Mouse (Mus musculus): ENCODE measurements around the gene Ptprt. TPM values are rescaled to one million over a fixed set of nuclear protein-coding genes. Genes with fewer than 3 reads are reported as not detected.

Ptprt gene
- total and polyA plus RNA-seq, 3 experiments: 0.76 TPM; not detected in 2

DNA sequence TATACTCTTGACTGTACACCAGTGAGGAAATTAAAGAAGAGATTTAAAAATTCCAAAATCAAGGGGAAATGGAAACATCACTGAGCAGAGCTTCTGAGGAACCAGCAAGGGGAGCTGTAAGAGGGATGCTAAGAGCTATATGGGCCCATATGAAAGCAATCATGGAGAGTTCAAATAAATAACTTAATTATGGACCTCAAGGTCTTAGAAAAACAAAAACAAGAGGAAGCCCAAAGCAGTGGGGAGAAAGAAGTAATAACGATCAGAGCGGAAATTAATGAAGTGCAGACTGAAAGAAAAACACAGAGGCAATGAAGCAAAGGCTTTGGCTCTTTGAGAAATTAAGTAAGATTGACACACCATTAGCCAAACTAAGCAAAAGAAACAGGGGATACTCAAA lies 353.0 kb downstream of the Ptprt start:
- dilution Hi-C loops (cut with MboI; ENCODE audit: extremely low pct_ligation_motif_present, extremely low pct_unique_long_range_greater_than_20kb, low sequenced_read_pairs): no loop called here

DNA sequence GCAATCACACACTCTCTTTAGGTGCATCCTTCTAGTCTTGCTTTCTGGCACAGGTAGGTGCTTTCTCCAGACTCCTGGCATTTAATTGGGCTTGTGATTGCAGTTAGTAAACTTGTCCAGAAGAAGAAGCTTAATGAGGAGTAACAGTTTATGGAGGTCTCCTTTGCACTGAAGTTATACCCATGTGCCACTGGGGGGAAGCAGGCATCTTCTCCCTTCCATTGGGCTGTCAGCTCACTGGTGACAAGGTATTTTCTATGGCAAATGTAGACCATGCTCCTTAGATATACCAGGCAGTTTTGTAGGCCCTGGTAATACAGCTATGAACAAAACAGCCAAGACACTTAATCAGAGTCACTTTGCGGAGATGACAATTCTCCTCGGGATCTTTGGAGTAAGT lies 366.9 kb downstream of the Ptprt start:
- H3K27me3 ChIP-seq (replicated peaks): no peaks in the 10 kb centered on the region
- no peaks in the 10 kb centered on the region for H3K79me2 ChIP-seq (replicated peaks; ENCODE audit: control insufficient read depth, extremely low read depth, insufficient read depth, poor library complexity, severe bottlenecking)
- peaks cover 52% of the 10 kb centered on the region for H3K9me3 ChIP-seq (replicated peaks; ENCODE audit: low read length)
- no peak for DNase-seq (ENCODE audit: extremely low read depth)
- H3K4me3 ChIP-seq (replicated peaks in 1 of 3; ENCODE audit: low read depth in 2 of 3, low read length in 2 of 3, poor library complexity in 1 of 3): no peak overlapping the region
- no peak overlapping the region for H3K9ac ChIP-seq (ENCODE audit: insufficient read depth, low read depth)
- H3K4me2 ChIP-seq (ENCODE audit: insufficient read depth, low read depth, poor library complexity, severe bottlenecking): no peak overlapping the region
- in situ Hi-C loops (cut with MboI; ENCODE audit: low pct_ligation_motif_present, low pct_unique_long_range_greater_than_20kb, low sequenced_read_pairs): no loop called here
- dilution Hi-C loops (cut with MboI; ENCODE audit: extremely low pct_ligation_motif_present, extremely low pct_unique_long_range_greater_than_20kb, low sequenced_read_pairs): no loop called here
- H3K27ac ChIP-seq (ENCODE audit: insufficient read depth, low read depth): no peak overlapping the region
- H3K36me3 ChIP-seq (replicated peaks in 1 of 2; ENCODE audit: control insufficient read depth in 1 of 2, insufficient read depth in 1 of 2, low read length in 1 of 2): no peaks in the 10 kb centered on the region
- no peak for TF ChIP-seq MAX (IDR thresholded peaks at IDR 0.05; ENCODE audit: low read length)
- TF ChIP-seq POLR2AphosphoS2 (IDR thresholded peaks at IDR 0.05; ENCODE audit: low read depth, low read length): no peak
- no peak for TF ChIP-seq SMC3 (IDR thresholded peaks at IDR 0.05; ENCODE audit: low read depth, low read length)
- no peak for TF ChIP-seq ZMIZ1 (IDR thresholded peaks at IDR 0.05; ENCODE audit: low read depth, low read length)
- TF ChIP-seq MXI1 (IDR thresholded peaks at IDR 0.05; ENCODE audit: low read depth, low read length): no peak
- TF ChIP-seq KAT2A (IDR thresholded peaks at IDR 0.05; ENCODE audit: insufficient replicate concordance, low read length): no peak
- no peaks in the 10 kb centered on the region for H3K4me1 ChIP-seq (ENCODE audit: control insufficient read depth in 1 of 2, insufficient read depth in 2 of 2)

More for the DNA sequence above, 353.0 kb downstream of the Ptprt start:
- H3K4me3 ChIP-seq (replicated peaks in 1 of 3; ENCODE audit: low read depth in 2 of 3, low read length in 2 of 3, poor library complexity in 1 of 3): no peak overlapping the region
- H3K4me1 ChIP-seq (ENCODE audit: control insufficient read depth in 1 of 2, insufficient read depth in 2 of 2): no peaks in the 10 kb centered on the region
- in situ Hi-C loops (cut with MboI; ENCODE audit: low pct_ligation_motif_present, low pct_unique_long_range_greater_than_20kb, low sequenced_read_pairs): no loop called here
- no peak overlapping the region for H3K27ac ChIP-seq (ENCODE audit: insufficient read depth, low read depth)
- H3K79me2 ChIP-seq (replicated peaks; ENCODE audit: control insufficient read depth, extremely low read depth, insufficient read depth, poor library complexity, severe bottlenecking): no peaks in the 10 kb centered on the region
- TF ChIP-seq ETS1 (conservative IDR thresholded peaks at IDR 0.05; ENCODE audit: low read depth, low read length) (no peak), EP300 (IDR thresholded peaks at IDR 0.05; ENCODE audit: low read length) (no peak), JUN (IDR thresholded peaks at IDR 0.05; ENCODE audit: insufficient read depth, low read depth, low read length) (no peak), HCFC1 (IDR thresholded peaks at IDR 0.05; ENCODE audit: low read depth, low read length) (no peak), NRF1 (IDR thresholded peaks at IDR 0.05; ENCODE audit: low read depth, low read length) (no peak), ZC3H11A (IDR thresholded peaks at IDR 0.05; ENCODE audit: low read depth, low read length) (no peak), POLR2AphosphoS2 (IDR thresholded peaks at IDR 0.05; ENCODE audit: low read depth, low read length) (no peak), RCOR1 (conservative IDR thresholded peaks at IDR 0.05; ENCODE audit: low read depth, low read length) (no peak), JUND (conservative IDR thresholded peaks at IDR 0.05; ENCODE audit: low read depth, low read length) (no peak), IRF4 (IDR thresholded peaks at IDR 0.05; ENCODE audit: low read depth, low read length) (no peak), USF1 (IDR thresholded peaks at IDR 0.05; ENCODE audit: low read depth, low read length) (no peak), TBP (conservative IDR thresholded peaks at IDR 0.05; ENCODE audit: low read depth, low read length) (no peak), E2F4 (IDR thresholded peaks at IDR 0.05; ENCODE audit: insufficient replicate concordance, low read depth, low read length) (no peak)
- no peak overlapping the region for H3K4me2 ChIP-seq (ENCODE audit: insufficient read depth, low read depth, poor library complexity, severe bottlenecking)
- DNase-seq (ENCODE audit: extremely low read depth): no peak
- H3K27me3 ChIP-seq (replicated peaks): no peaks in the 10 kb centered on the region
- no peak overlapping the region for H3K9ac ChIP-seq (ENCODE audit: insufficient read depth, low read depth)
- H3K36me3 ChIP-seq (replicated peaks in 1 of 2; ENCODE audit: control insufficient read depth in 1 of 2, insufficient read depth in 1 of 2, low read length in 1 of 2): no peaks in the 10 kb centered on the region
- H3K9me3 ChIP-seq (replicated peaks; ENCODE audit: low read length): peaks cover 34% of the 10 kb centered on the region

Data from CH12.LX (cell line).